Mouse (Mus musculus): ENCODE data around the gene D630039A03Rik. TPM values are rescaled to one million over a fixed set of nuclear protein-coding genes. Genes with fewer than 3 reads are reported as not detected.
A peak's percentile ranks its signal among the peaks of the same experiment; 100 is the strongest.
"Not testable (repeated sequence)": the region's sequence is repeated elsewhere in the genome, so short reads cannot be mapped to it uniquely, and the experiment has no call there.

D630039A03Rik gene
- polyA plus RNA-seq, 1 experiment from 2014 or later = 0.45 TPM

DNA sequence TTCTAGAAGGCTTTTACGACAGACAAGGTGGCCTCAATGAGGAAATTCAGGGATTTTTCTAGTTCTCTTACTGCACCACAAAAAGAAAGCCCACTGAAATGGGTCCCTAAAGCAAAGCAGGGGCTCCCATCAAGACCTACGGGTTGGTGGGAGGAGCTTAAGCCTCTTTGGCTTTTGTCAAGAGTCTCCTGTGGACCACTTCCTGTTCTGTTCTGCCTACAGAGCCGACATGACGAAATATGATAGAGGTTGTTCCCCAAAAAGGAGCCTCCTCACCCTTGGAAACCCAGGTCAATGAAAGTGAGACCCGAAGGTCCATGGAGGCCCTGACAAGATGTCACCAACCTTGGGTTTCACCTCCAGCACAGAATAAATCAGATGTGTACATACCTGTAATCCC lies 13.5 kb downstream of the D630039A03Rik start:
- H3K9ac ChIP-seq = no peak overlapping the region
- H3K27ac ChIP-seq = no peak overlapping the region
- no peak for ATAC-seq (ENCODE audit: low FRiP score)

DNA sequence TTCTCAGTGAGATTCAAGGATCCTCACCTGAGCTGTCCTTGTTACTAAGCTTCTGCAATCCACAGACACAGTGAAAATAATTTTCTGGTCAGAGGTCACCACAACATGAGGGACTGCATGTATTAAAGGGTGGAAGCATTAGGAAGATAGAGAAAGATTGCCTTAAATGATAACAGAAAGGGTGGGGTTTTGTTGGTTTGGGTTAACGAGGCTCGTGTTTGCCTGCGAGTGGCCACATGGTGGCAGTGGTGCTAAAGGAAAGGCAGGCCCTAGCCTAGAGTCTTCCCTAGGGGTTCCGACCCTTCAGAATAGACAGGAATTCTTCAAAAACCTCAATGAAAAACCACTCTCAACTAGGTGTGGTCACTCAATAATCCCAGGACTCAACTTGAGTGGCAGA lies 14.9 kb downstream of the D630039A03Rik start:
- H3K4me1 ChIP-seq = peaks cover 5% of the 10 kb centered on the region; the same call in 1 of the 2 replicates
- H3K9ac ChIP-seq = no peak overlapping the region
- WGBS = 14% methylated on average over 4 of the region's 4 CpGs
- H3K9me3 ChIP-seq (replicated peaks) = no peaks in the 10 kb centered on the region
- 0 out of 2 replicates have a peak, but pooled peaks have one; percentile 35 for ATAC-seq (ENCODE audit: low FRiP score)
- H3K27me3 ChIP-seq = no peaks in the 10 kb centered on the region; the same call in 1 of the 2 replicates
- H3K4me3 ChIP-seq = no peak overlapping the region
- H3K36me3 ChIP-seq = no peaks in the 10 kb centered on the region
- H3K4me2 ChIP-seq (replicated peaks) = no peak overlapping the region
- no peak overlapping the region for H3K27ac ChIP-seq

More for the DNA sequence above, 13.5 kb downstream of the D630039A03Rik start:
- H3K4me3 ChIP-seq = no peak overlapping the region
- no peaks in the 10 kb centered on the region; the same call in 1 of the 2 replicates for H3K27me3 ChIP-seq
- H3K9me3 ChIP-seq (replicated peaks) = no peaks in the 10 kb centered on the region
- H3K4me1 ChIP-seq = peaks cover 5% of the 10 kb centered on the region; the same call in 1 of the 2 replicates
- H3K4me2 ChIP-seq (replicated peaks) = no peak overlapping the region
- H3K36me3 ChIP-seq = no peaks in the 10 kb centered on the region
- WGBS = 87% methylated on average over 5 of the region's 5 CpGs

DNA sequence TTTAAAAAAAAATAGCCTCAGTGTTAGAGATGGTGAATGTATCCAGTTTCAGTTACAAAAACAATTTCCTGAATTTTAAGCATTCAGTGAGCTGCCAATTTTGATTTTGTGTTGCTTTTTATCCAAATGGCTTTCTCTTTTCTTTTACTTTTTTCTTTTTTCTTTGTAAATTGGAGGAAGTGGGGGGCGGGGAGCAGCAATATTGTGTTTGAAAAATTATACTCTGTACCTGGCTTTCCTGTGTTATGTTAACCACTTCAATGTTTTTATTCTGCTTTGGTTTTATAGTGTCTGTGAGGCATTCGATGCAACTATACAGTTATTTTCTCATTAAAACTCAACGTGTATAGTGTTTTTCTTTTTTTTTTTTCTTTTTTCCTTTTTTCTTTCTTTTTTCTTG lies 19.5 kb downstream of the D630039A03Rik start:
- Histone ChIP-seq H3K27ac (no peak overlapping the region), H3K4me2 (replicated peaks) (no peak overlapping the region), H3K4me3 (no peak overlapping the region), H3K9ac (no peak overlapping the region), H3K4me1 (peaks cover 16% of the 10 kb centered on the region), H3K9me3 (replicated peaks) (no peaks in the 10 kb centered on the region), H3K27me3 (no peaks in the 10 kb centered on the region), H3K36me3 (no peaks in the 10 kb centered on the region)
- ATAC-seq (ENCODE audit: low FRiP score) = no peak
- WGBS = 67% methylated on average over 3 of the region's 3 CpGs

- Histone ChIP-seq H3K9ac (no peak overlapping the region), H3K4me1 (peaks cover 23% of the 10 kb centered on the region), H3K27ac (no peak overlapping the region), H3K27me3 (no peaks in the 10 kb centered on the region), H3K9me3 (replicated peaks) (no peaks in the 10 kb centered on the region), H3K4me2 (replicated peaks) (no peak overlapping the region), H3K36me3 (no peaks in the 10 kb centered on the region), H3K4me3 (no peak overlapping the region)
- ATAC-seq (ENCODE audit: low FRiP score) = no peak
- WGBS = 60% methylated on average over 6 of the region's 6 CpGs
Observed at GRCm38 (mm10) chr4:57895902-57896301, 20.2 kb downstream of the D630039A03Rik start.

DNA sequence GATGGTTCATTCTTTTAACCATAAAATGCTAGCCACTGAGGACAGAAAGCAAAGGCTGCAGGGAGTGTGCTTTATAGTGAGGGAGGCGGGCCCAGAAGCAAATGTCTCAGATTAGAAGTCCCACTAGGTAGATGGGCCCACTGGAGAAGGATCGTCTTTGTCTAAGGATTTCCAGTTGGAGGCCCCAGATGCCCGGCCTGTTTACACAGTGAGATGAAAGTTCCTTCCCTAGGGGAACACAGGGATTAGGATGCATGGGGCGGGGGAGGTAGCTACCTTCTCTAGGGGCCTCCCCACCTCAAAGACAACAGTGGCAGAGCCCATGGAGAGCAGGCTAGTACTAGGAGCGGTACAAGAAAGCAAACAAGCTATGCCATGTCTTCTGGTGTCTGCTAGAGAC lies 21.0 kb downstream of the D630039A03Rik start:
- no peaks in the 10 kb centered on the region for H3K27me3 ChIP-seq
- no peak for ATAC-seq (ENCODE audit: low FRiP score)
- no peak overlapping the region for H3K9ac ChIP-seq
- 41% methylated on average over 5 of the region's 5 CpGs for WGBS
- H3K4me1 ChIP-seq = peaks cover 24% of the 10 kb centered on the region
- no peaks in the 10 kb centered on the region for H3K9me3 ChIP-seq (replicated peaks)
- H3K4me2 ChIP-seq (replicated peaks) = no peak overlapping the region
- H3K27ac ChIP-seq = no peak overlapping the region
- no peak overlapping the region for H3K4me3 ChIP-seq
- H3K36me3 ChIP-seq = no peaks in the 10 kb centered on the region

DNA sequence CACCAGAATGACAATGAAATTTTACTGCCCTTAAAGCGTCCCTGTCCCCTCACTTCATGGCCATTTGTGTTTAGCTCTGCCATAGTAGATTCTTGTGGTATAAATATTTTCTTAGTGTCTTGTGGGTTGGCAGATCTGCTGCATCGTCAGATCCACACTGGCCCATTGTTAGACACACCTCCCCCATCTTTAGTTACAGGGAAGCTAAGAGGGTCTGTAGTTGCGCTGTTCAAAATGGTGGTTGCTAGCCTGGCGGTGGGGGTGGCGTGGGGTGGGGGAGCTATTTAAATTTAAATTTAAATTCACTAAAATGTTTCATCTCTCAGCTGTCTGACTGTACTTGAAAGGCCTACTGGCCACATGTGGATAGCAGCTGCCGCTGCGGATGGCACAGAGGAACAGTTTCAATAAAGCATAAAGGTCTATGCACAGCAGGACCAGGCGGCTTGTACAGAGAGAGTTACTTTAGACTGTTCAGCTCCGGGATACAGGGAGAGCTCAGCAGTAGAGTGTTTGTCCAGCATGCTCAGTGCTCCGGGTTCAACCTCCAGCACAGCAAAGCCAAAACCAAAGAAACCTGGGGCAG lies 24.0 kb downstream of the D630039A03Rik start:
- no peaks in the 10 kb centered on the region for H3K9me3 ChIP-seq (replicated peaks)
- peak; percentile 79 for ATAC-seq (ENCODE audit: low FRiP score)
- no peak overlapping the region for H3K4me3 ChIP-seq
- no peaks in the 10 kb centered on the region for H3K36me3 ChIP-seq
- peak overlapping the region; percentile 62 for H3K27ac ChIP-seq
- H3K4me1 ChIP-seq = peaks cover 24% of the 10 kb centered on the region
- H3K9ac ChIP-seq = no peak overlapping the region
- 0 out of 2 replicates have a peak overlapping the region, but pooled peaks have one; percentile 3 for H3K4me2 ChIP-seq (replicated peaks)
- WGBS = 40% methylated on average over 10 of the region's 10 CpGs
- H3K27me3 ChIP-seq = no peaks in the 10 kb centered on the region

GRCm38 (mm10) chr4:57889773-57890172 lies 26.3 kb downstream of the D630039A03Rik start:
- no peak overlapping the region for H3K9ac ChIP-seq
- H3K4me1 ChIP-seq = peaks cover 23% of the 10 kb centered on the region
- H3K27me3 ChIP-seq = no peaks in the 10 kb centered on the region
- H3K4me3 ChIP-seq = no peak overlapping the region
- H3K27ac ChIP-seq = no peak overlapping the region
- 86% methylated on average over 8 of the region's 8 CpGs for WGBS
- no peak overlapping the region for H3K4me2 ChIP-seq (replicated peaks)
- no peak for ATAC-seq (ENCODE audit: low FRiP score)
- H3K9me3 ChIP-seq (replicated peaks) = no peaks in the 10 kb centered on the region
- H3K36me3 ChIP-seq = no peaks in the 10 kb centered on the region

GRCm38 (mm10) chr4:57888978-57889377 lies 27.1 kb downstream of the D630039A03Rik start:
- H3K4me2 ChIP-seq (replicated peaks); ATAC-seq (ENCODE audit: low FRiP score); H3K9me3 ChIP-seq (replicated peaks); H3K27ac ChIP-seq; H3K36me3 ChIP-seq; H3K9ac ChIP-seq; H3K4me3 ChIP-seq; H3K27me3 ChIP-seq: not testable (repeated sequence)
- WGBS = 95% methylated on average over 1 of the region's 1 CpGs
- H3K4me1 ChIP-seq = peaks cover 26% of the 10 kb centered on the region

DNA sequence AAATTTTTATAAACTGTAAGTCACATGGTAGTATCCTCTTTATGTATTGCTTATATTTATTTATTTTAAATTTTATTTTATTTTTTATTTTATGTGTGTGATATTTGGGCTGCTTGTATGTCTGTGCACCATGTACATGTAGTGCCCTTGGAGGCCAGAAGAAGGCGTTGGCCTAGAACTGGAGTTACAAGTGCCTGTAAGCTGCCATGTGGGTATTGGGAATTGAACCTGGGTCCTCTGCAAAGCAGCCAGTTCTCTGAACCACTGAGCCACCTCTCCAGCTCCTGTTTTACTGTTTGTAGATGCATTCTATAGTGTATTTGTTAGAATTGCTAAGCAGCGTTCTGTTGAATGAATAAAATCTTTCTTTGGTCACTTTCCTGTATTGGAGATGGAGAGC lies 27.9 kb downstream of the D630039A03Rik start:
- H3K27ac ChIP-seq = no peak overlapping the region
- 100% methylated on average over 2 of the region's 2 CpGs for WGBS
- no peak for ATAC-seq (ENCODE audit: low FRiP score)
- H3K9me3 ChIP-seq (replicated peaks) = no peaks in the 10 kb centered on the region
- H3K4me1 ChIP-seq = peaks cover 26% of the 10 kb centered on the region
- H3K9ac ChIP-seq = no peak overlapping the region
- no peaks in the 10 kb centered on the region for H3K27me3 ChIP-seq
- H3K36me3 ChIP-seq = no peaks in the 10 kb centered on the region
- no peak overlapping the region for H3K4me3 ChIP-seq
- H3K4me2 ChIP-seq (replicated peaks) = no peak overlapping the region

DNA sequence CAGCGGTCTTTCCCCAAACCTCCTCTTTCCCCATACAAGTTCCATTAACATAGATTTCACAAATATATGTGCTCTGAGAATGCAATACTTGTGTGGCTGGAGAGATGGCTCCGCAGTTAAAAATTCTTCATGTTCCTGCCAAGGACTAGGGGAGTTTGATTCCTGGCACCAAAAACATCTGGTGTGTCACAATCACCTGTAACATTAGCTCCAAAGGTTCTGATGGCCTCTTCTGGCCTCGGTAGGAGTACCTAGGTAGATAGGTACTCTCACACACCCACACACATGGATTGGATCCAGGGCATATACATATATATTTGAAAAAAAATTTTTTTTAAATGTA lies 29.2 kb downstream of the D630039A03Rik start:
- Histone ChIP-seq H3K27me3 (no peaks in the 10 kb centered on the region), H3K4me3 (no peak overlapping the region), H3K4me1 (peaks cover 22% of the 10 kb centered on the region), H3K9ac (no peak overlapping the region), H3K4me2 (replicated peaks) (no peak overlapping the region), H3K27ac (no peak overlapping the region), H3K9me3 (replicated peaks) (no peaks in the 10 kb centered on the region), H3K36me3 (no peaks in the 10 kb centered on the region)
- 93% methylated on average over 3 of the region's 3 CpGs for WGBS
- ATAC-seq (ENCODE audit: low FRiP score) = no peak

DNA sequence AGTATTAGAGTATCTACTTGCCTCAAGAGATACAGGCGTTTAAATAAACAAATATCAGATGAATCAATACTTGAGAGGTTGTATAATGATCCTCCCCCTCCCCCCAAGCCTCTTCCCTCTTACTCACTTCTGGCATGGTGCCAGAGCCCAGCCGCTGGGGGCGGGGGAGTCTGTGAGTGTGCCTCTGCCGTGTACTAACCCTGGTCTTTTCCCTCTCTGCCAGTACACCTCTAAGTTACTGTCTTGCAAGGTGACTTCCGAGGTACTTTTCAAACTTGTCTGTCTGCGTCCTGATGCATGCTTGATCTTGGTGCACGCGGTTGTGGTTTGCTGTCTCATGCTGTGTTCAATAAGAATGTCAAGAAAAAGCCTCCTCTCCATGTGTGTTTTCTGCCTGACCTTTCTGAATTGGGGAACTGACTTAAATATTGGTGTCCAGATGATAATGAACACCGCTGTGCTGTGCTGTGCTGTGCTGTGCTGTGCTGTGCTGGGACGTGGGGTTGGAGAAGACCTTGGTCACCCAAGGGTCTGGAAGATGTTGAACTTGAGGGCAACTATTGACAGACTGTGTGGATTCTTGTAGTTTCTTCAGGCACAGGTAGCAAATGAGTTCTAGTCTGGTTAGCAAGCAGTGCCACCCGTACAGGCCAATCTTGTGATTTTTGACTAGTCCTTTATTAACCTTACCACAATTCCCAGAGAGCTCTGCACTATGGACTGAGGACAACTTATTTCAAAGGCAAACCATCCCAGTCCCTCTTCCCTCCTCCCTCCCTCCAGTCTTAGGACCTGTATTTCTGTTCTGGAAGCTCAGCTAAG lies 29.8 kb downstream of the D630039A03Rik start:
- Histone ChIP-seq H3K27me3 (no peaks in the 10 kb centered on the region), H3K9me3 (replicated peaks) (no peaks in the 10 kb centered on the region), H3K4me2 (replicated peaks) (no peak overlapping the region), H3K4me3 (no peak overlapping the region), H3K36me3 (no peaks in the 10 kb centered on the region), H3K27ac (no peak overlapping the region), H3K4me1 (peaks cover 16% of the 10 kb centered on the region), H3K9ac (no peak overlapping the region)
- 55% methylated on average over 11 of the region's 11 CpGs for WGBS
- peak; percentile 81 for ATAC-seq (ENCODE audit: low FRiP score)

GRCm38 (mm10) chr4:57885186-57885585 lies 30.9 kb downstream of the D630039A03Rik start:
- Histone ChIP-seq H3K4me2 (replicated peaks) (no peak overlapping the region), H3K27me3 (no peaks in the 10 kb centered on the region), H3K36me3 (no peaks in the 10 kb centered on the region), H3K4me3 (no peak overlapping the region), H3K9me3 (replicated peaks) (no peaks in the 10 kb centered on the region), H3K27ac (no peak overlapping the region), H3K4me1 (peaks cover 12% of the 10 kb centered on the region), H3K9ac (no peak overlapping the region)
- ATAC-seq (ENCODE audit: low FRiP score) = no peak
- WGBS = 66% methylated on average over 2 of the region's 2 CpGs

GRCm38 (mm10) chr4:57884511-57884910 lies 31.6 kb downstream of the D630039A03Rik start:
- no peak overlapping the region for H3K27ac ChIP-seq

More at GRCm38 (mm10) chr4:57884511-57884910, 31.6 kb downstream of the D630039A03Rik start:
- no peak overlapping the region for H3K9ac ChIP-seq
- H3K4me2 ChIP-seq (replicated peaks) = no peak overlapping the region
- peaks cover 12% of the 10 kb centered on the region for H3K4me1 ChIP-seq
- no peak overlapping the region for H3K4me3 ChIP-seq
- H3K36me3 ChIP-seq = no peaks in the 10 kb centered on the region
- ATAC-seq (ENCODE audit: low FRiP score) = no peak
- no peaks in the 10 kb centered on the region for H3K9me3 ChIP-seq (replicated peaks)
- 94% methylated on average over 3 of the region's 3 CpGs for WGBS
- H3K27me3 ChIP-seq = no peaks in the 10 kb centered on the region
